Mouse (Mus musculus) midbrain, embryonic 14.5 days (tissue): ENCODE results near the gene Cldn34c3. TPM values are rescaled to one million over a fixed set of nuclear protein-coding genes. Genes with fewer than 3 reads are reported as not detected.
"Not testable (repeated sequence)": the region's sequence is repeated elsewhere in the genome, so short reads cannot be mapped to it uniquely, and the experiment has no call there.

Experiments
- ATAC-seq: fragments of 200-750 bp; cut with Nextera tagmentation; 2 replicates; pipeline ENCODE4 v1.8.0; 2017; ENCODE audit warnings: moderate number of reproducible peaks, moderate library complexity; ENCODE audit not compliant: low FRiP score, low TSS enrichment
- DNase-seq: peaks from one replicate; pipeline ENCODE4 v3.0.0-alpha.2; 2015
- H3K27ac ChIP-seq: fragments of 300-500 bp; sonication (generic); replicated peaks from 2 replicates; pipeline ENCODE4 v1.5.1; 2014; ENCODE audit warnings: mild to moderate bottlenecking, low read depth, low read length, moderate library complexity
- H3K27me3 ChIP-seq: fragments of 300-500 bp; sonication (generic); 2 replicates; pipeline ENCODE4 v1.6.1; 2014; ENCODE audit warnings: low read length, control low read depth, mixed read lengths; ENCODE audit not compliant: control insufficient read depth, insufficient read depth
- H3K36me3 ChIP-seq: fragments of 300-500 bp; sonication (generic); 2 replicates; pipeline ENCODE4 v1.6.1; 2014; ENCODE audit warnings: low read length, control low read depth; ENCODE audit not compliant: control insufficient read depth, insufficient read depth
- H3K4me1 ChIP-seq: fragments of 300-500 bp; sonication (generic); 2 replicates; pipeline ENCODE4 v1.6.1; 2014; ENCODE audit warnings: mild to moderate bottlenecking, antibody characterized with exemption, low read length, control low read depth; ENCODE audit not compliant: control insufficient read depth, insufficient read depth
- H3K4me2 ChIP-seq: fragments of 300-500 bp; sonication (generic); 2 replicates; pipeline ENCODE4 v1.6.1; 2014; ENCODE audit warnings: mild to moderate bottlenecking, low read length, moderate library complexity
- H3K4me3 ChIP-seq: fragments of 300-500 bp; sonication (generic); replicated peaks from 2 replicates; pipeline ENCODE4 v1.5.1; 2014; ENCODE audit warnings: low read depth, low read length
- H3K9ac ChIP-seq: fragments of 300-500 bp; sonication (generic); replicated peaks from 2 replicates; pipeline ENCODE4 v1.6.1; 2014; ENCODE audit warnings: mild to moderate bottlenecking, low read length, moderate library complexity
- H3K9me3 ChIP-seq: fragments of 300-500 bp; sonication (generic); 2 replicates; pipeline ENCODE4 v1.6.1; 2016; ENCODE audit warnings: low read length, control low read depth, mixed read lengths; ENCODE audit not compliant: control insufficient read depth
- polyA plus RNA-seq: library from polyadenylated mRNA; unstranded; fragments of >200 nt; fragmentation: Nextera tagmentation; extraction: Ambion mirVana; gene quantifications from 2 replicates; pipeline ENCODE4 v1.2.1, GENCODE M21; 2014

Gene Cldn34c3
- not detected in 2 replicates for polyA plus RNA-seq

GRCm38 (mm10) chrX:123793365-123793764, at the start of gene Cldn34c3:
Gene Cldn34c3 (plus strand): TSS chrX:123793665.
- H3K4me3 ChIP-seq, H3K27me3 ChIP-seq, ATAC-seq, H3K4me1 ChIP-seq, H3K36me3 ChIP-seq, H3K9me3 ChIP-seq, H3K4me2 ChIP-seq, DNase-seq, H3K27ac ChIP-seq, H3K9ac ChIP-seq: not testable (repeated sequence)

Other genes with a start within 250 kb of the Cldn34c3 start
- gene Cldn34c2, start 212.0 kb upstream of the Cldn34c3 start, polyA plus RNA-seq, result not detected in 2 replicates
- not detected in 2 replicates for gene Gm17467, start 88.9 kb upstream of the Cldn34c3 start, polyA plus RNA-seq